Mouse (Mus musculus): ENCODE results near the gene Rsbn1l.

DNA sequence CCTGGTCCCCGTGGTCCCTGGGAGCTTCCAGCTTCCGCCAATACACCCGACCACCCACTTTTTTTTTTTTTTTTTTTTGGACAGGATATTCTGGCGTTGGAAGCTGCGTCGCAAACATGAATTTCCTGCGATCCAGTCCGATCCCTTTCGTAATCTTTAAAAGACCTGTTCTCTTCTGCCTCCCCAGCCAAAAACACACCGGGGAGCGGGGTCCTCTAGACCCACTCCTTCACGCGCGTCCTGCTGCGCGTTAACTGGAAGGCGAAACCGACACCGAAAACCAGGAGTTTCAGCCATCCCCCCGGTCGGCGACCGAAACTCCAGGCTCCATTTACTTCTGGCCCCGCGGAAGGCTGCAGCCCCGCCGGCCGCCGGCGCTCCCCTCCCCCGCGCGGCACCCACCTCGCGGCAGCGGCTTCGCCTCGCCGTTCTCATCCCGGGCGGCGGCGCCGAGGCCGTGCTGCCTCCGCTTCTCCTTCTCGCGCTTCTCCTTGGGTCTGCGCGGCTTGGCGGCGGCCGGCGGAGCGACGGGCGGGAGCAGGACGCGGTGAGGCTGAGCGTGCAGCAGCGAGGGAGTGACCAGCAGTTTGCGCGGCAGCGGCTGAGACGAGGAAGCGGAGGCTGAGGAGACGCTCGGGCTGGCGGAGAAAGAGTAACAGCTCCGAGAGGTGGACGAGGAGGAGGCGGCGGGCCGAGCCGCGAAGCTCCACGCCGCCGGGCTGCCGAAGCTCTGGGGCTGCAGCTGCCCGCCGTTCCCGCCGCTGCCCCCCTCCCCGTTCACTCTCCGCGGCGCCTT is 5.1 kb downstream of the Rsbn1l start:
- TF ChIP-seq POLR2A (IDR thresholded peaks at IDR 0.05; ENCODE audit: control insufficient read depth, low read depth, low read length) (no peak; the same call in 1 of the 2 replicates), CTCF (IDR thresholded peaks at IDR 0.05; ENCODE audit: control insufficient read depth, insufficient read depth, insufficient replicate concordance, low read depth, low read length) (no peak)
